Mouse (Mus musculus) liver, embryonic 13.5 days (tissue): ENCODE results near the gene Gm9507. TPM values are rescaled to one million over a fixed set of nuclear protein-coding genes. Genes with fewer than 3 reads are reported as not detected.
"Not testable (repeated sequence)": the region's sequence is repeated elsewhere in the genome, so short reads cannot be mapped to it uniquely, and the experiment has no call there.

Source experiments
- ATAC-seq: fragments of 200-750 bp; cut with Nextera tagmentation; 2 replicates; pipeline ENCODE4 v1.8.0; 2017; ENCODE audit warnings: low read depth, mild to moderate bottlenecking, moderate number of reproducible peaks, moderate library complexity
- DNase-seq: peaks from one replicate; pipeline ENCODE4 v3.0.0; 2022
- H3K27ac ChIP-seq: fragments of 300-500 bp; sonication (generic); 2 replicates; pipeline ENCODE4 v1.5.1; 2015; ENCODE audit warnings: moderate library complexity, mild to moderate bottlenecking, inconsistent platforms
- H3K27me3 ChIP-seq: fragments of 300-500 bp; sonication (generic); 2 replicates; pipeline ENCODE4 v1.6.1; 2015; ENCODE audit warnings: mild to moderate bottlenecking, inconsistent platforms
- H3K36me3 ChIP-seq: fragments of 300-500 bp; sonication (generic); 2 replicates; pipeline ENCODE4 v1.6.1; 2015; ENCODE audit warnings: mild to moderate bottlenecking, inconsistent platforms
- H3K4me1 ChIP-seq: fragments of 300-500 bp; sonication (generic); replicated peaks from 2 replicates; pipeline ENCODE4 v1.6.1; 2015; ENCODE audit warnings: inconsistent platforms
- H3K4me2 ChIP-seq: fragments of 300-500 bp; sonication (generic); 2 replicates; pipeline ENCODE4 v1.6.1; 2015; ENCODE audit warnings: inconsistent platforms, mild to moderate bottlenecking, moderate library complexity
- H3K4me3 ChIP-seq: fragments of 300-500 bp; sonication (generic); replicated peaks from 2 replicates; pipeline ENCODE4 v1.5.1; 2015; ENCODE audit warnings: mild to moderate bottlenecking, inconsistent platforms
- H3K9ac ChIP-seq: fragments of 300-500 bp; sonication (generic); 2 replicates; pipeline ENCODE4 v1.6.1; 2015; ENCODE audit warnings: mild to moderate bottlenecking, inconsistent platforms
- H3K9me3 ChIP-seq: fragments of 300-500 bp; sonication (generic); replicated peaks from 2 replicates; pipeline ENCODE4 v1.6.1; 2016; ENCODE audit warnings: inconsistent platforms
- WGBS: fragments of 180-500 bp; shearing (Covaris S2); methylation state at CpG from one replicate; pipeline ENCODE4 v1.1.7; 2015; ENCODE audit not compliant: insufficient replicate concordance; 5-methylcytosine and 5-hydroxymethylcytosine counted together
- polyA plus RNA-seq: library from polyadenylated mRNA; unstranded; fragments of >200 nt; fragmentation: Nextera tagmentation; extraction: Ambion mirVana; gene quantifications from 2 replicates; pipeline ENCODE4 v1.2.1, GENCODE M21; 2015

The Gm9507 gene
- polyA plus RNA-seq, 1 experiment from 2014 or later, result not detected

- not testable (repeated sequence) for H3K27ac ChIP-seq, H3K36me3 ChIP-seq, H3K9ac ChIP-seq, H3K4me3 ChIP-seq, H3K9me3 ChIP-seq, H3K4me2 ChIP-seq, ATAC-seq, H3K27me3 ChIP-seq, H3K4me1 ChIP-seq, DNase-seq
- 18% methylated on average over 1 of the region's 1 CpGs for WGBS
These were observed 40.4 kb downstream of the Gm9507 start, which contains the start of gene Gm3238 for GRCm38 (mm10) chr10:77771225-77771624. TSS of gene Gm3238 (minus strand) at chr10:77771325.

- Histone ChIP-seq H3K9ac (no peak overlapping the region), H3K27me3 (no peaks in the 10 kb centered on the region), H3K27ac (no peak overlapping the region), H3K36me3 (no peaks in the 10 kb centered on the region), H3K4me3 (no peak overlapping the region), H3K9me3 (no peaks in the 10 kb centered on the region), H3K4me2 (no peak overlapping the region), H3K4me1 (no peaks in the 10 kb centered on the region)
- no peak for DNase-seq
- 56% methylated on average over 1 of the region's 1 CpGs for WGBS
- no peak for ATAC-seq
These were observed 41.9 kb downstream of the Gm9507 start for GRCm38 (mm10) chr10:77769727-77770126.

Other genes with a start within 250 kb of the Gm9507 start
- gene Pttg1ip, start 230.1 kb downstream of the Gm9507 start, polyA plus RNA-seq, result 64.1 and 73.2 TPM in 2 replicates
- gene Sumo3, start 205.7 kb downstream of the Gm9507 start, polyA plus RNA-seq, result 118 and 127 TPM in 2 replicates
- gene Gm49325, start 205.6 kb downstream of the Gm9507 start, polyA plus RNA-seq, result 1.1 and 5.3 TPM in 2 replicates
- gene Ube2g2, start 189.6 kb downstream of the Gm9507 start, polyA plus RNA-seq, result 47.2 and 50.1 TPM in 2 replicates
- gene Tspear, start 125.3 kb downstream of the Gm9507 start, polyA plus RNA-seq, result 0.07 and 0.10 TPM in 2 replicates
- not detected in 2 replicates for gene Gm19402, start 121.1 kb downstream of the Gm9507 start, polyA plus RNA-seq
- gene Gm9508, start 114.6 kb downstream of the Gm9507 start, polyA plus RNA-seq, result not detected in 2 replicates
- not detected in 2 replicates for gene Gm10272, start 105.2 kb downstream of the Gm9507 start, polyA plus RNA-seq
- not detected in 2 replicates for gene Gm10024, start 100.4 kb downstream of the Gm9507 start, polyA plus RNA-seq
- gene Gm10142, start 96.0 kb downstream of the Gm9507 start, polyA plus RNA-seq, result not detected in 2 replicates
- not detected in 2 replicates for gene Krtap12-1, start 91.2 kb downstream of the Gm9507 start, polyA plus RNA-seq
- gene Gm10100, start 85.4 kb downstream of the Gm9507 start, polyA plus RNA-seq, result not detected in 2 replicates
- gene Gm18596, start 69.2 kb downstream of the Gm9507 start, polyA plus RNA-seq, result not detected in 2 replicates
- gene Gm9736, start 60.5 kb downstream of the Gm9507 start, polyA plus RNA-seq, result not detected in 2 replicates
- not detected in 2 replicates for gene Gm3233, start 52.2 kb downstream of the Gm9507 start, polyA plus RNA-seq
- gene Gm3238, start 40.5 kb downstream of the Gm9507 start, polyA plus RNA-seq, result not detected in 2 replicates
- gene Gm7138, start 34.9 kb downstream of the Gm9507 start, polyA plus RNA-seq, result not detected in 2 replicates
- not detected in 2 replicates for gene Gm3250, start 29.3 kb downstream of the Gm9507 start, polyA plus RNA-seq
- gene Gm7137, start 23.6 kb downstream of the Gm9507 start, polyA plus RNA-seq, result not detected in 2 replicates
- gene Gm9639, start 16.8 kb downstream of the Gm9507 start, polyA plus RNA-seq, result not detected in 2 replicates
- not detected in 2 replicates for gene Gm19668, start 12.7 kb downstream of the Gm9507 start, polyA plus RNA-seq
- gene Gm2696, start 2.8 kb upstream of the Gm9507 start, polyA plus RNA-seq, result not detected in 2 replicates
- gene Krtap10-4, start 15.3 kb upstream of the Gm9507 start, polyA plus RNA-seq, result not detected in 2 replicates
- not detected in 2 replicates for gene Krtap10-10, start 24.1 kb upstream of the Gm9507 start, polyA plus RNA-seq
- gene Gm36176, start 35.0 kb upstream of the Gm9507 start, polyA plus RNA-seq, result not detected in 2 replicates
- gene Gm10318, start 41.0 kb upstream of the Gm9507 start, polyA plus RNA-seq, result not detected in 2 replicates
- not detected in 2 replicates for gene Gm3285, start 50.1 kb upstream of the Gm9507 start, polyA plus RNA-seq
- 8.6 and 10.1 TPM in 2 replicates for gene Lrrc3, start 90.7 kb upstream of the Gm9507 start, polyA plus RNA-seq
- 0.73 and 0.94 TPM in 2 replicates for gene Trpm2, start 158.7 kb upstream of the Gm9507 start, polyA plus RNA-seq
- 4.6 and 5.7 TPM in 2 replicates for gene 1810043G02Rik, start 166.7 kb upstream of the Gm9507 start, polyA plus RNA-seq
- gene Pfkl, start 198.2 kb upstream of the Gm9507 start, polyA plus RNA-seq, result 94.0 and 98.3 TPM in 2 replicates
- gene Dnmt3l, start 230.1 kb upstream of the Gm9507 start, polyA plus RNA-seq, result not detected in 2 replicates
- gene Aire, start 231.8 kb upstream of the Gm9507 start, polyA plus RNA-seq, result not detected in 2 replicates